Comparison of ENCODE assay signal across 9 mouse cellular contexts in genomic region chr5:137511706-137512105, GRCm38 (mm10). TPM values are rescaled to one million over a fixed set of nuclear protein-coding genes. Genes with fewer than 3 reads are reported as not detected.
A peak's percentile ranks its signal among the peaks of the same experiment; 100 is the strongest.
DNase-seq lines count a peak whose midpoint lies in the region; ATAC-seq and TF ChIP-seq lines count a peak whose summit lies in the region.
"Had no signal": no experiment of that assay in that cellular context is flagged by ENCODE, and none has a peak within 500 bp of the region (broad histone marks: within the 10 kb centered on the region; RNA-seq: fewer than 3 reads in every experiment).

No protein-coding gene starts in this region.

- no peak for DNase-seq in heart, postnatal 0 days (ENCODE audit: low spot score)
- DNase-seq in heart, postnatal 4 days = no peak
- DNase-seq in hindbrain, embryonic 11.5 days (ENCODE audit: low spot score) = no peak
- no peak for DNase-seq in midbrain, embryonic 11.5 days (ENCODE audit: low spot score, missing footprints)
- no peak for DNase-seq in right cerebral cortex, postnatal 36 days (ENCODE audit: low spot score in 2 of 2)
- no peak for DNase-seq in thymus, postnatal 14 days

- H3K27me3 ChIP-seq in heart, postnatal 0 days (ENCODE audit: control insufficient read depth, insufficient read depth, low read length) = no peaks in the 10 kb centered on the region
- no peaks in the 10 kb centered on the region for H3K27me3 ChIP-seq in hindbrain, embryonic 11.5 days (ENCODE audit: control insufficient read depth, insufficient read depth, low read length)
- no peaks in the 10 kb centered on the region for H3K27me3 ChIP-seq in midbrain, embryonic 11.5 days (ENCODE audit: control insufficient read depth, insufficient read depth, low read length)

- H3K27ac ChIP-seq in heart, postnatal 0 days (ENCODE audit: low read depth) = no peak overlapping the region
- no peak overlapping the region for H3K27ac ChIP-seq in cortical plate, adult 2 months (ENCODE audit: insufficient read depth, low read length)
- H3K27ac ChIP-seq in hindbrain, embryonic 11.5 days (ENCODE audit: low read depth, low read length) = no peak overlapping the region
- H3K27ac ChIP-seq in midbrain, embryonic 11.5 days (ENCODE audit: low read depth, low read length) = no peak overlapping the region

- H3K9me3 ChIP-seq in heart, postnatal 0 days (replicated peaks; ENCODE audit: control insufficient read depth, low read length) = no peaks in the 10 kb centered on the region
- no peaks in the 10 kb centered on the region for H3K9me3 ChIP-seq in hindbrain, embryonic 11.5 days (ENCODE audit: control insufficient read depth, low read length)
- H3K9me3 ChIP-seq in midbrain, embryonic 11.5 days (ENCODE audit: control insufficient read depth, low read length) = no peaks in the 10 kb centered on the region

- TF ChIP-seq EP300 in heart, postnatal 0 days (IDR thresholded peaks at IDR 0.05; ENCODE audit: low read depth) = no peak

- H3K36me3 ChIP-seq in heart, postnatal 0 days (replicated peaks; ENCODE audit: control insufficient read depth, insufficient read depth, low read length) = peaks cover 3% of the 10 kb centered on the region; the same call in 1 of the 2 replicates
- H3K36me3 ChIP-seq in hindbrain, embryonic 11.5 days (ENCODE audit: control insufficient read depth, insufficient read depth, low read length) = no peaks in the 10 kb centered on the region
- H3K36me3 ChIP-seq in midbrain, embryonic 11.5 days (ENCODE audit: control insufficient read depth, insufficient read depth, low read length) = no peaks in the 10 kb centered on the region

- peaks cover 23% of the 10 kb centered on the region for H3K4me1 ChIP-seq in heart, postnatal 0 days (ENCODE audit: control insufficient read depth, insufficient read depth)
- peaks cover 6% of the 10 kb centered on the region for H3K4me1 ChIP-seq in cortical plate, adult 2 months (ENCODE audit: control insufficient read depth, insufficient read depth, low read length)
- peaks cover 13% of the 10 kb centered on the region; the same call in 1 of the 2 replicates for H3K4me1 ChIP-seq in hindbrain, embryonic 11.5 days (replicated peaks; ENCODE audit: control insufficient read depth, insufficient read depth, low read length)
- peaks cover 26% of the 10 kb centered on the region for H3K4me1 ChIP-seq in midbrain, embryonic 11.5 days (ENCODE audit: control insufficient read depth, insufficient read depth, low read length)

- ATAC-seq in heart, postnatal 0 days (ENCODE audit: insufficient read depth, low read depth) = no peak
- no peak for ATAC-seq in hindbrain, embryonic 11.5 days (ENCODE audit: low FRiP score)
- no peak for ATAC-seq in midbrain, embryonic 11.5 days (ENCODE audit: low FRiP score)
- no peak for ATAC-seq in granulocyte monocyte progenitor cell, adult 5-6 weeks (replicated peaks; ENCODE audit: poor library complexity, severe bottlenecking)

- peak overlapping the region; percentile 99; the same call in 1 of the 2 replicates for H3K9ac ChIP-seq in heart, postnatal 0 days (replicated peaks; ENCODE audit: low read depth, low read length)
- peak overlapping the region; percentile 99 for H3K9ac ChIP-seq in hindbrain, embryonic 11.5 days (ENCODE audit: low read depth, low read length)
- peak overlapping the region; percentile 99 for H3K9ac ChIP-seq in midbrain, embryonic 11.5 days (ENCODE audit: low read length)

- peak overlapping the region; percentile 100 for H3K4me3 ChIP-seq in heart, postnatal 0 days (ENCODE audit: low read depth, low read length)
- peak overlapping the region; percentile 70 for H3K4me3 ChIP-seq in cortical plate, adult 2 months (ENCODE audit: insufficient read depth, low read length)
- H3K4me3 ChIP-seq in hindbrain, embryonic 11.5 days (ENCODE audit: low read depth, low read length) = peak overlapping the region; percentile 99
- H3K4me3 ChIP-seq in midbrain, embryonic 11.5 days (ENCODE audit: low read depth, low read length) = peak overlapping the region; percentile 100

- no peak for TF ChIP-seq POLR2A in cortical plate, adult 2 months (IDR thresholded peaks at IDR 0.05; ENCODE audit: extremely low read depth, insufficient read depth, low read length)

- no peak for TF ChIP-seq CTCF in heart, postnatal 0 days (IDR thresholded peaks at IDR 0.05; ENCODE audit: low read depth)
- no peak for TF ChIP-seq CTCF in cortical plate, adult 2 months (IDR thresholded peaks at IDR 0.05; ENCODE audit: extremely low read depth, insufficient read depth, low read length)

- peak overlapping the region; percentile 99 for H3K4me2 ChIP-seq in heart, postnatal 0 days (ENCODE audit: low read depth, low read length)
- peak overlapping the region; percentile 96 for H3K4me2 ChIP-seq in hindbrain, embryonic 11.5 days (replicated peaks; ENCODE audit: low read depth, low read length)
- H3K4me2 ChIP-seq in midbrain, embryonic 11.5 days = peak overlapping the region; percentile 92

- 73% methylated on average over 3 of the region's 3 CpGs for WGBS in heart, postnatal 0 days
- WGBS in hindbrain, embryonic 11.5 days = 73% methylated on average over 3 of the region's 3 CpGs
- 73% methylated on average over 3 of the region's 3 CpGs for WGBS in midbrain, embryonic 11.5 days

RNA-seq across cellular contexts. Expression of gene Gigyf1, which starts 6.6 kb away (rescaled TPM):
- total RNA-seq in heart, postnatal 0 days (2014; rRNA removed; ENCODE audit: low replicate concordance) = 12.0 and 17.7 TPM in 2 replicates
- polyA plus RNA-seq in heart, postnatal 0 days (2015; fragmentation: Nextera tagmentation; extraction: Ambion mirVana) = 7.2 TPM in 2 replicates
- 10 to 100 TPM; 30.5 to 32.4 TPM for total RNA-seq in heart, postnatal 4 days (2021)
- polyA plus RNA-seq in cortical plate, adult 2 months (2012; rRNA removed) = 41.0 and 50.2 TPM in 2 replicates
- 10.6 and 15.4 TPM in 2 replicates for polyA plus RNA-seq in hindbrain, embryonic 11.5 days (2014; fragmentation: Nextera tagmentation; extraction: Ambion mirVana)
- polyA plus RNA-seq in midbrain, embryonic 11.5 days (2014; fragmentation: Nextera tagmentation; extraction: Ambion mirVana) = 10.5 and 10.6 TPM in 2 replicates
- 21.0 and 21.7 TPM in 2 replicates for total RNA-seq in granulocyte monocyte progenitor cell, adult 5-6 weeks (2014; fragmentation: Nextera tagmentation)
- 5.2 and 7.7 TPM in 2 replicates for total RNA-seq in granulocyte monocyte progenitor cell, adult 5-6 weeks (2017)

RNA-seq across cellular contexts. Expression of gene Pop7, which starts 9.4 kb away (rescaled TPM):
- 40.1 and 61.3 TPM in 2 replicates for total RNA-seq in heart, postnatal 0 days (2014; rRNA removed; ENCODE audit: low replicate concordance)
- 39.9 and 40.6 TPM in 2 replicates for polyA plus RNA-seq in heart, postnatal 0 days (2015; fragmentation: Nextera tagmentation; extraction: Ambion mirVana)
- total RNA-seq in heart, postnatal 4 days (2021) = 10 to 100 TPM; 25.1 to 26.0 TPM
- 46.4 and 48.5 TPM in 2 replicates for polyA plus RNA-seq in cortical plate, adult 2 months (2012; rRNA removed)
- polyA plus RNA-seq in hindbrain, embryonic 11.5 days (2014; fragmentation: Nextera tagmentation; extraction: Ambion mirVana) = 55.2 and 60.6 TPM in 2 replicates
- 54.8 and 57.4 TPM in 2 replicates for polyA plus RNA-seq in midbrain, embryonic 11.5 days (2014; fragmentation: Nextera tagmentation; extraction: Ambion mirVana)
- 31.2 and 36.5 TPM in 2 replicates for total RNA-seq in granulocyte monocyte progenitor cell, adult 5-6 weeks (2014; fragmentation: Nextera tagmentation)
- 18.3 and 28.9 TPM in 2 replicates for total RNA-seq in granulocyte monocyte progenitor cell, adult 5-6 weeks (2017)

RNA-seq across cellular contexts. Expression of gene Epo, which starts 21.3 kb away (rescaled TPM):
- not detected in 2 replicates for total RNA-seq in heart, postnatal 0 days (2014; rRNA removed; ENCODE audit: low replicate concordance)
- not detected in 2 replicates for polyA plus RNA-seq in heart, postnatal 0 days (2015; fragmentation: Nextera tagmentation; extraction: Ambion mirVana)
- total RNA-seq in heart, postnatal 4 days (2021) = not detected
- not detected in 2 replicates for polyA plus RNA-seq in cortical plate, adult 2 months (2012; rRNA removed)
- 0.38 and 1.1 TPM in 2 replicates for polyA plus RNA-seq in hindbrain, embryonic 11.5 days (2014; fragmentation: Nextera tagmentation; extraction: Ambion mirVana)
- polyA plus RNA-seq in midbrain, embryonic 11.5 days (2014; fragmentation: Nextera tagmentation; extraction: Ambion mirVana) = 0.72 and 1.4 TPM in 2 replicates
- not detected in 2 replicates for total RNA-seq in granulocyte monocyte progenitor cell, adult 5-6 weeks (2014; fragmentation: Nextera tagmentation)
- not detected in 2 replicates for total RNA-seq in granulocyte monocyte progenitor cell, adult 5-6 weeks (2017)
- total RNA-seq: hematopoietic stem cell, adult 5-6 weeks had no signal

RNA-seq across cellular contexts. Expression of gene Gnb2, which starts 21.6 kb away (rescaled TPM):
- 599 and 872 TPM in 2 replicates for total RNA-seq in heart, postnatal 0 days (2014; rRNA removed; ENCODE audit: low replicate concordance)
- 301 TPM in 2 replicates for polyA plus RNA-seq in heart, postnatal 0 days (2015; fragmentation: Nextera tagmentation; extraction: Ambion mirVana)
- total RNA-seq in heart, postnatal 4 days (2021) = 100 to 1,000 TPM; 560 to 578 TPM
- 653 and 687 TPM in 2 replicates for polyA plus RNA-seq in cortical plate, adult 2 months (2012; rRNA removed)
- polyA plus RNA-seq in hindbrain, embryonic 11.5 days (2014; fragmentation: Nextera tagmentation; extraction: Ambion mirVana) = 475 and 483 TPM in 2 replicates
- polyA plus RNA-seq in midbrain, embryonic 11.5 days (2014; fragmentation: Nextera tagmentation; extraction: Ambion mirVana) = 432 and 501 TPM in 2 replicates
- 335 and 473 TPM in 2 replicates for total RNA-seq in granulocyte monocyte progenitor cell, adult 5-6 weeks (2014; fragmentation: Nextera tagmentation)
- 226 and 299 TPM in 2 replicates for total RNA-seq in granulocyte monocyte progenitor cell, adult 5-6 weeks (2017)

RNA-seq across cellular contexts. Expression of gene Zan, which starts 34.8 kb away (rescaled TPM):
- under 0.01 and 0.43 TPM in 2 replicates for total RNA-seq in heart, postnatal 0 days (2014; rRNA removed; ENCODE audit: low replicate concordance)
- 0.04 TPM in 2 replicates for polyA plus RNA-seq in heart, postnatal 0 days (2015; fragmentation: Nextera tagmentation; extraction: Ambion mirVana)
- total RNA-seq in heart, postnatal 4 days (2021) = under 1 TPM; 0.05 to 0.07 TPM
- 0.15 and 0.21 TPM in 2 replicates for polyA plus RNA-seq in cortical plate, adult 2 months (2012; rRNA removed)
- polyA plus RNA-seq in hindbrain, embryonic 11.5 days (2014; fragmentation: Nextera tagmentation; extraction: Ambion mirVana) = 0.04 and 0.06 TPM in 2 replicates
- polyA plus RNA-seq in midbrain, embryonic 11.5 days (2014; fragmentation: Nextera tagmentation; extraction: Ambion mirVana) = 0.03 TPM in 2 replicates
- 0.66 and 4.7 TPM in 2 replicates for total RNA-seq in granulocyte monocyte progenitor cell, adult 5-6 weeks (2014; fragmentation: Nextera tagmentation)
- total RNA-seq in granulocyte monocyte progenitor cell, adult 5-6 weeks (2017) = 0.04 and 0.05 TPM in 2 replicates
